Mouse (Mus musculus): Measurements from ENCODE around the gene Lrrc73.

- TF ChIP-seq CTCF (IDR thresholded peaks at IDR 0.05; ENCODE audit: low read depth) (no peak), EP300 (IDR thresholded peaks at IDR 0.05; ENCODE audit: low read depth) (no peak)
Measured at GRCm38 (mm10) chr17:46243624-46244023, 9.7 kb upstream of the Lrrc73 start.
